In genomic region chr1:155071287-155071876, GRCm38 (mm10) we compare ENCODE assay signal across 10 mouse cellular contexts. TPM values are rescaled to one million over a fixed set of nuclear protein-coding genes. Genes with fewer than 3 reads are reported as not detected.
DNase-seq lines count a peak whose midpoint lies in the region; ATAC-seq lines count a peak whose summit lies in the region.
"Had no signal": no experiment of that assay in that cellular context is flagged by ENCODE, and none has a peak within 500 bp of the region (broad histone marks: within the 10 kb centered on the region; RNA-seq: fewer than 3 reads in every experiment).

No protein-coding gene starts in this region.

- H3K36me3 ChIP-seq in lung, embryonic 16.5 days (ENCODE audit: control insufficient read depth, insufficient read depth, low read length) = no peaks in the 10 kb centered on the region
- H3K36me3 ChIP-seq in hindbrain, embryonic 10.5 days = no peaks in the 10 kb centered on the region
- H3K36me3 ChIP-seq in midbrain, embryonic 16.5 days (ENCODE audit: control insufficient read depth, insufficient read depth, low read length) = no peaks in the 10 kb centered on the region
- H3K36me3 ChIP-seq: heart, embryonic 15.5 days; liver, embryonic 13.5 days had no signal

- H3K4me2 ChIP-seq in lung, embryonic 16.5 days (ENCODE audit: low read depth, low read length) = no peak overlapping the region
- no peak overlapping the region for H3K4me2 ChIP-seq in midbrain, embryonic 16.5 days (ENCODE audit: low read length)
- H3K4me2 ChIP-seq: heart, embryonic 15.5 days; liver, embryonic 13.5 days had no signal

- H3K4me1 ChIP-seq in lung, embryonic 16.5 days (replicated peaks; ENCODE audit: control insufficient read depth, insufficient read depth, low read length) = peaks cover 29% of the 10 kb centered on the region
- peaks cover 59% of the 10 kb centered on the region for H3K4me1 ChIP-seq in brown adipose tissue, adult 24 weeks (ENCODE audit: control insufficient read depth, insufficient read depth, insufficient read length, low read length)
- peaks cover 49% of the 10 kb centered on the region for H3K4me1 ChIP-seq in hindbrain, embryonic 10.5 days (replicated peaks)
- H3K4me1 ChIP-seq in midbrain, embryonic 16.5 days (ENCODE audit: control insufficient read depth, insufficient read depth, low read length) = peaks cover 23% of the 10 kb centered on the region

- ATAC-seq in lung, embryonic 16.5 days (ENCODE audit: low read depth) = peak; percentile 48
- peak; percentile 73 for ATAC-seq in midbrain, embryonic 16.5 days
- ATAC-seq: Patski had no signal

- no peaks in the 10 kb centered on the region for H3K27me3 ChIP-seq in lung, embryonic 16.5 days (ENCODE audit: control insufficient read depth, insufficient read depth, low read depth, low read length)
- H3K27me3 ChIP-seq in hindbrain, embryonic 10.5 days (ENCODE audit: insufficient read depth, poor library complexity, severe bottlenecking) = peaks cover 27% of the 10 kb centered on the region
- no peaks in the 10 kb centered on the region for H3K27me3 ChIP-seq in midbrain, embryonic 16.5 days (ENCODE audit: control insufficient read depth, insufficient read depth, low read depth, low read length)
- H3K27me3 ChIP-seq: heart, embryonic 15.5 days; Patski had no signal

- no peak overlapping the region for H3K9ac ChIP-seq in lung, embryonic 16.5 days (ENCODE audit: low read length)
- H3K9ac ChIP-seq in midbrain, embryonic 16.5 days (ENCODE audit: low read depth, low read length) = no peak overlapping the region
- H3K9ac ChIP-seq: heart, embryonic 15.5 days; liver, embryonic 13.5 days had no signal

- no peak overlapping the region for H3K27ac ChIP-seq in lung, embryonic 16.5 days (ENCODE audit: low read length)
- H3K27ac ChIP-seq in brown adipose tissue, adult 24 weeks (replicated peaks; ENCODE audit: low read depth, low read length) = peak overlapping the region; percentile 51
- peak overlapping the region; percentile 74; the same call in 1 of the 2 replicates for H3K27ac ChIP-seq in hindbrain, embryonic 10.5 days
- H3K27ac ChIP-seq in midbrain, embryonic 16.5 days (ENCODE audit: low read length) = no peak overlapping the region
- H3K27ac ChIP-seq: heart, embryonic 15.5 days; liver, embryonic 13.5 days had no signal

- H3K9me3 ChIP-seq in lung, embryonic 16.5 days (ENCODE audit: control insufficient read depth, low read length) = no peaks in the 10 kb centered on the region
- no peaks in the 10 kb centered on the region for H3K9me3 ChIP-seq in hindbrain, embryonic 10.5 days
- no peaks in the 10 kb centered on the region for H3K9me3 ChIP-seq in midbrain, embryonic 16.5 days (replicated peaks; ENCODE audit: control insufficient read depth, low read length, poor library complexity, severe bottlenecking)
- H3K9me3 ChIP-seq: heart, embryonic 15.5 days; liver, embryonic 13.5 days had no signal

- H3K4me3 ChIP-seq in lung, embryonic 16.5 days (ENCODE audit: low read length) = no peak overlapping the region
- no peak overlapping the region for H3K4me3 ChIP-seq in brown adipose tissue, adult 24 weeks (ENCODE audit: insufficient read depth, low read depth, low read length)
- H3K4me3 ChIP-seq in hindbrain, embryonic 10.5 days = no peak overlapping the region
- H3K4me3 ChIP-seq in midbrain, embryonic 16.5 days (ENCODE audit: low read depth, low read length) = no peak overlapping the region
- H3K4me3 ChIP-seq: heart, embryonic 15.5 days; liver, embryonic 13.5 days had no signal

- 35% methylated on average over 7 of the region's 7 CpGs for WGBS in lung, embryonic 16.5 days
- 21% methylated on average over 7 of the region's 7 CpGs for WGBS in hindbrain, embryonic 10.5 days
- 23% methylated on average over 7 of the region's 7 CpGs for WGBS in midbrain, embryonic 16.5 days

- DNase-seq in lung, postnatal 36 days = no peak
- DNase-seq in hindbrain, embryonic 10.5 days (ENCODE audit: low spot score) = no peak
- DNase-seq in cerebellum, postnatal 10 days = no peak
- DNase-seq in layer of hippocampus, adult 9-10 months (ENCODE audit: low spot score) = no peak
- DNase-seq: liver, embryonic 13.5 days had no signal

RNA-seq across cellular contexts. Expression of gene Ier5, which starts 28.1 kb away (rescaled TPM):
- polyA plus RNA-seq in lung, embryonic 16.5 days (2015; fragmentation: Nextera tagmentation; extraction: Ambion mirVana) = 4.3 and 4.5 TPM in 2 replicates
- polyA plus RNA-seq in brown adipose tissue, adult 24 weeks (2012; ENCODE audit: insufficient read depth, insufficient read length, missing spikeins) = 3.2 and 5.6 TPM in 2 replicates
- 4.1 and 7.0 TPM in 2 replicates for polyA plus RNA-seq in hindbrain, embryonic 10.5 days (2016; fragmentation: Nextera tagmentation; extraction: Ambion mirVana)
- 4.8 and 4.9 TPM in 2 replicates for polyA plus RNA-seq in midbrain, embryonic 16.5 days (2015; fragmentation: Nextera tagmentation; extraction: Ambion mirVana)

Comparison
In these comparisons a context has a peak if more than half of its experiments do, and no peak if none do; other contexts are left out.
1. H3K27ac ChIP-seq: peak in brown adipose tissue, adult 24 weeks (single experiment) and hindbrain, embryonic 10.5 days (single experiment); none in lung, embryonic 16.5 days (single experiment) and midbrain, embryonic 16.5 days (single experiment).